Mouse (Mus musculus) liver, adult 2 months (tissue): ENCODE results near the gene Aacs. TPM values are rescaled to one million over a fixed set of nuclear protein-coding genes. Genes with fewer than 3 reads are reported as not detected.

Experiments
- DNase-seq: peaks from one replicate; pipeline ENCODE4 v3.0.0-alpha.2; 2011; ENCODE audit warnings: low read depth, low spot score; ENCODE audit errors: extremely low read depth
- H3K27ac ChIP-seq: fragments of 200-500 bp; replicated peaks from 2 replicates; pipeline ENCODE4 v1.5.1; 2012; ENCODE audit warnings: low read depth, mild to moderate bottlenecking, control low read depth, inconsistent platforms, low read length; ENCODE audit not compliant: insufficient read depth
- H3K27me3 ChIP-seq: fragments of 200-500 bp; 2 replicates; pipeline ENCODE4 v1.6.1; 2012; ENCODE audit warnings: mild to moderate bottlenecking, moderate library complexity, low read length, inconsistent platforms; ENCODE audit not compliant: control insufficient read depth, insufficient read depth
- H3K36me3 ChIP-seq: fragments of 200-500 bp; 2 replicates; pipeline ENCODE4 v1.6.1; 2012; ENCODE audit warnings: low read length, inconsistent platforms; ENCODE audit not compliant: control insufficient read depth, insufficient read depth
- H3K4me1 ChIP-seq: fragments of 200-500 bp; 2 replicates; pipeline ENCODE4 v1.6.1; 2011; ENCODE audit warnings: low read length; ENCODE audit not compliant: control insufficient read depth, insufficient read depth
- H3K4me3 ChIP-seq: fragments of 200-500 bp; 2 replicates; pipeline ENCODE4 v1.5.1; 2011; ENCODE audit warnings: low read depth, mild to moderate bottlenecking, control low read depth, low read length, moderate library complexity; ENCODE audit not compliant: insufficient read depth
- H3K79me2 ChIP-seq: fragments of 200-500 bp; 2 replicates; pipeline ENCODE4 v1.6.1; 2012; ENCODE audit warnings: inconsistent platforms, mild to moderate bottlenecking, low read length, moderate library complexity; ENCODE audit not compliant: control insufficient read depth, insufficient read depth
- H3K9ac ChIP-seq: fragments of 200-500 bp; 2 replicates; pipeline ENCODE4 v1.6.1; 2012; ENCODE audit warnings: low read depth, mild to moderate bottlenecking, control low read depth, inconsistent platforms, low read length
- CTCF ChIP-seq: fragments of 200-500 bp; IDR thresholded peaks from 2 replicates; pipeline ENCODE4 v1.5.1; 2011; ENCODE audit warnings: low read depth, low read length, control low read depth
- POLR2A ChIP-seq: fragments of 200-500 bp; IDR thresholded peaks from 2 replicates; pipeline ENCODE4 v1.6.1; 2011; ENCODE audit warnings: low read length, control low read depth; ENCODE audit not compliant: insufficient read depth; ENCODE audit errors: extremely low read depth
- WGBS: fragments of 180-500 bp; shearing (Covaris S2); methylation state at CpG from one replicate; pipeline ENCODE4 v1.1.7; 2018; 5-methylcytosine and 5-hydroxymethylcytosine counted together
- polyA plus RNA-seq: library from polyadenylated mRNA; depleted of rRNA; stranded (reverse); fragments of >200 nt; gene quantifications from 2 replicates; pipeline ENCODE4 v1.2.3, GENCODE M21; 2012
- total RNA-seq: library from RNA; depleted of rRNA; stranded (reverse); fragments of >200 nt; gene quantifications from 2 replicates; pipeline ENCODE4 v1.2.3, GENCODE M21; 2014

Gene Aacs
- total and polyA plus RNA-seq, 2 experiments = 40.9 to 190 TPM

GRCm38 (mm10) chr5:125444554-125444953 is 31.1 kb upstream of the Aacs start:
- WGBS = 31% methylated on average over 4 of the region's 4 CpGs

GRCm38 (mm10) chr5:125446344-125446743 is 29.3 kb upstream of the Aacs start:
- no peak overlapping the region for H3K27ac ChIP-seq
- no peak for DNase-seq
- H3K4me3 ChIP-seq = no peak overlapping the region
- no peak overlapping the region for H3K9ac ChIP-seq
- peaks cover 8% of the 10 kb centered on the region; the same call in 1 of the 2 replicates for H3K79me2 ChIP-seq
- peaks cover 9% of the 10 kb centered on the region for H3K4me1 ChIP-seq
- TF ChIP-seq POLR2A (no peak), CTCF (no peak)
- WGBS = 90% methylated on average over 7 of the region's 7 CpGs
- no peaks in the 10 kb centered on the region for H3K27me3 ChIP-seq
- no peaks in the 10 kb centered on the region for H3K36me3 ChIP-seq

More at GRCm38 (mm10) chr5:125444554-125444953, 31.1 kb upstream of the Aacs start:
- H3K79me2 ChIP-seq = peaks cover 8% of the 10 kb centered on the region; the same call in 1 of the 2 replicates
- peak; percentile 32 for DNase-seq
- H3K36me3 ChIP-seq = no peaks in the 10 kb centered on the region
- H3K27me3 ChIP-seq = no peaks in the 10 kb centered on the region
- no peak overlapping the region for H3K9ac ChIP-seq
- no peak overlapping the region for H3K27ac ChIP-seq
- H3K4me3 ChIP-seq = no peak overlapping the region
- no peak for TF ChIP-seq CTCF
- no peak for TF ChIP-seq POLR2A
- peaks cover 9% of the 10 kb centered on the region for H3K4me1 ChIP-seq

DNA sequence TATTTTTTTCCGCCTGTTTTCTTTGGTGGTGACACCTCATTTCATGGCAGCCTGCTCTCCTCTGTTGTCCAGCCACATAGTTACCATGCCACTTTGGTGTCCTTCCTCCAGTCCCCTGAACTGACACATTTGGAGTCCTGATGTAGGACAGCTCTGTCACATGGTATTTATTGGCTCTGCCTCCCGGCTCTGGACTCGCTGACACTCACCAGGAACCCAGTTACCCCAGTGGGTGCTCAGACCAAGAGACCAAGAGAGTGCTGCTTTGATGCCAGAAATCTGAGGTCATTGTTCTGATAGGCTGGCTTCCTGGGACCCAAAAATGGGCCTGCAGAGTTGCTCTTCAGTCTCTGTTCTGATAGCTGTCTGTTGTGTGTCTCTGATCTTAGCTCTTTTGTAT is 27.6 kb upstream of the Aacs start:
- no peaks in the 10 kb centered on the region for H3K36me3 ChIP-seq
- 32% methylated on average over 3 of the region's 3 CpGs for WGBS
- H3K4me1 ChIP-seq = peaks cover 13% of the 10 kb centered on the region
- peak; percentile 93 for DNase-seq
- TF ChIP-seq CTCF (no peak), POLR2A (no peak)
- H3K4me3 ChIP-seq = no peak overlapping the region
- H3K27ac ChIP-seq = peak overlapping the region; percentile 61
- peaks cover 3% of the 10 kb centered on the region; the same call in 1 of the 2 replicates for H3K79me2 ChIP-seq
- no peak overlapping the region for H3K9ac ChIP-seq
- H3K27me3 ChIP-seq = no peaks in the 10 kb centered on the region

DNA sequence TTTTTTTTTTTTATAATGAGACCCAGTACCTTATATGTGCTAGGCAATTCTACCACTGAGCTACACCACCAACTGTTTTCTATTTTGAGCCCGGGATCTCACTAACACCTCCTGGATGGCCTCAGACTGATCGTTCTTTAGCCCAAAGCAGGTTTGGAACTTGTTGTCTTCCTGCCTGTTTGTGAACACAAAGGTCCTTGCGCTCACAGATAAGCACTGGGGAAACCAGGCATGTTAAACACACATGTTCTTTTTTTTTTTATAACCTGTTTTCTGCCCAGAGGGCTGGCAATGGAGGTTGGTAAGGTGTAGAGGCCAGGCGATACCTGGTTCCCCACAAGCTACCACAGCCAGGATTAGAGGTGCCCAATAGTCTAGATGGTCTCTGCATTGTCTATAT is 27.0 kb upstream of the Aacs start:
- WGBS = 27% methylated on average over 4 of the region's 4 CpGs
- H3K4me1 ChIP-seq = peaks cover 15% of the 10 kb centered on the region
- TF ChIP-seq CTCF (no peak), POLR2A (no peak)

GRCm38 (mm10) chr5:125449306-125449705 is 26.3 kb upstream of the Aacs start:
- no peaks in the 10 kb centered on the region for H3K36me3 ChIP-seq
- DNase-seq = no peak
- H3K9ac ChIP-seq = no peak overlapping the region
- no peak overlapping the region for H3K4me3 ChIP-seq
- TF ChIP-seq POLR2A (no peak), CTCF (no peak)
- WGBS = 80% methylated on average over 5 of the region's 5 CpGs
- H3K27ac ChIP-seq = no peak overlapping the region
- H3K27me3 ChIP-seq = no peaks in the 10 kb centered on the region
- peaks cover 1% of the 10 kb centered on the region; the same call in 1 of the 2 replicates for H3K79me2 ChIP-seq
- peaks cover 15% of the 10 kb centered on the region for H3K4me1 ChIP-seq

More for the DNA sequence above, 27.0 kb upstream of the Aacs start:
- Histone ChIP-seq H3K9ac (0 out of 2 replicates have a peak overlapping the region, but pooled peaks have one; percentile 24), H3K27ac (peak overlapping the region; percentile 61), H3K27me3 (no peaks in the 10 kb centered on the region), H3K36me3 (no peaks in the 10 kb centered on the region), H3K4me3 (no peak overlapping the region), H3K79me2 (peaks cover under 1% of the 10 kb centered on the region; the same call in 1 of the 2 replicates)
- peak; percentile 80 for DNase-seq

- H3K9ac ChIP-seq = peak overlapping the region; percentile 54
- H3K27me3 ChIP-seq = no peaks in the 10 kb centered on the region
- H3K27ac ChIP-seq = peak overlapping the region; percentile 82
- H3K36me3 ChIP-seq = peaks cover 2% of the 10 kb centered on the region; the same call in 1 of the 2 replicates
- no peak overlapping the region for H3K4me3 ChIP-seq
- TF ChIP-seq CTCF (no peak), POLR2A (no peak)
- 0 out of 2 replicates have a peak, but pooled peaks cover 3% of the 10 kb centered on the region for H3K79me2 ChIP-seq
- WGBS = 24% methylated on average over 9 of the region's 9 CpGs
- peak; percentile 87 for DNase-seq
- peaks cover 15% of the 10 kb centered on the region for H3K4me1 ChIP-seq
These were observed 23.0 kb upstream of the Aacs start for GRCm38 (mm10) chr5:125452573-125452972.
